Comparison of ENCODE assay signal across 8 mouse cellular contexts in genomic region chr2:74705467-74706089, GRCm38 (mm10). TPM values are rescaled to one million over a fixed set of nuclear protein-coding genes. Genes with fewer than 3 reads are reported as not detected.
DNase-seq lines count a peak whose midpoint lies in the region; ATAC-seq and TF ChIP-seq lines count a peak whose summit lies in the region.

No protein-coding gene starts in this region.

- TF ChIP-seq POLR2A in heart, adult 2 months (IDR thresholded peaks at IDR 0.05; ENCODE audit: insufficient read depth, low read depth, low read length) = no peak
- TF ChIP-seq POLR2A in limb, embryonic 14.5 days (IDR thresholded peaks at IDR 0.05; ENCODE audit: borderline replicate concordance, extremely low read depth, insufficient read depth, insufficient read length) = no peak

- no peaks in the 10 kb centered on the region for H3K79me2 ChIP-seq in heart, adult 2 months (replicated peaks; ENCODE audit: control insufficient read depth, insufficient read depth, low read length)

- H3K36me3 ChIP-seq in heart, adult 2 months (ENCODE audit: control insufficient read depth, insufficient read depth, low read length) = no peaks in the 10 kb centered on the region
- no peaks in the 10 kb centered on the region for H3K36me3 ChIP-seq in hindbrain, embryonic 12.5 days
- no peaks in the 10 kb centered on the region for H3K36me3 ChIP-seq in limb, embryonic 14.5 days (ENCODE audit: control insufficient read depth, insufficient read depth, low read length)
- no peaks in the 10 kb centered on the region for H3K36me3 ChIP-seq in stomach, embryonic 16.5 days (ENCODE audit: control insufficient read depth, insufficient read depth, low read length)

- 0 out of 2 replicates have a peak overlapping the region, but pooled peaks have one; percentile 0 for H3K4me3 ChIP-seq in heart, adult 2 months
- peak overlapping the region; percentile 36 for H3K4me3 ChIP-seq in hindbrain, embryonic 12.5 days
- peak overlapping the region; percentile 53 for H3K4me3 ChIP-seq in limb, embryonic 14.5 days (replicated peaks; ENCODE audit: low read length)
- peak overlapping the region; percentile 50 for H3K4me3 ChIP-seq in stomach, embryonic 16.5 days (replicated peaks; ENCODE audit: low read length)

- intact Hi-C loops in heart, adult 2 months (cut with DNase I) = no loop called here
- intact Hi-C loops in heart, postnatal 25 days (cut with DNase I) = no loop called here

- peak overlapping the region; percentile 44 for H3K9ac ChIP-seq in heart, adult 2 months (ENCODE audit: low read depth, low read length)
- peak overlapping the region; percentile 49; the same call in 1 of the 2 replicates for H3K9ac ChIP-seq in hindbrain, embryonic 12.5 days
- H3K9ac ChIP-seq in limb, embryonic 14.5 days (ENCODE audit: low read depth, low read length, severe bottlenecking) = peak overlapping the region; percentile 73
- peak overlapping the region; percentile 69 for H3K9ac ChIP-seq in stomach, embryonic 16.5 days (ENCODE audit: low read length)

- no peak overlapping the region for H3K27ac ChIP-seq in heart, adult 2 months
- H3K27ac ChIP-seq in hindbrain, embryonic 12.5 days = no peak overlapping the region
- peak overlapping the region; percentile 83 for H3K27ac ChIP-seq in limb, embryonic 14.5 days (replicated peaks; ENCODE audit: low read depth, low read length)
- H3K27ac ChIP-seq in stomach, embryonic 16.5 days (ENCODE audit: low read length) = no peak overlapping the region

- peak; percentile 38 to 55 for DNase-seq in heart, adult 2 months
- no peak for DNase-seq in heart, postnatal 25 days (ENCODE audit: low spot score)
- peak; percentile 88 for DNase-seq in adrenal gland, adult 2 months
- DNase-seq in limb, embryonic 14.5 days (ENCODE audit: low spot score) = no peak
- DNase-seq in cerebellum, adult 9-10 months = no peak
- DNase-seq in ovary, postnatal 14 days (ENCODE audit: low spot score) = no peak

- no peak for TF ChIP-seq CTCF in heart, adult 2 months (IDR thresholded peaks at IDR 0.05)

- ATAC-seq in hindbrain, embryonic 12.5 days (ENCODE audit: low FRiP score) = peak; percentile 19; the same call in 1 of the 2 replicates
- peak; percentile 10; the same call in 1 of the 2 replicates for ATAC-seq in limb, embryonic 14.5 days (ENCODE audit: low FRiP score, low read depth)
- ATAC-seq in stomach, embryonic 16.5 days (ENCODE audit: insufficient read depth, low FRiP score) = peak; percentile 54; the same call in 1 of the 2 replicates

- H3K27me3 ChIP-seq in heart, adult 2 months (ENCODE audit: control insufficient read depth, insufficient read depth, low read length) = peaks cover 24% of the 10 kb centered on the region
- peaks cover 89% of the 10 kb centered on the region for H3K27me3 ChIP-seq in hindbrain, embryonic 12.5 days
- H3K27me3 ChIP-seq in limb, embryonic 14.5 days (ENCODE audit: control insufficient read depth, insufficient read depth, low read length) = peaks cover 85% of the 10 kb centered on the region
- H3K27me3 ChIP-seq in stomach, embryonic 16.5 days (ENCODE audit: control insufficient read depth, insufficient read depth, low read length) = peaks cover 89% of the 10 kb centered on the region

- H3K4me2 ChIP-seq in hindbrain, embryonic 12.5 days (replicated peaks) = peak overlapping the region; percentile 60
- H3K4me2 ChIP-seq in limb, embryonic 14.5 days (replicated peaks; ENCODE audit: low read depth, low read length, severe bottlenecking) = peak overlapping the region; percentile 78
- H3K4me2 ChIP-seq in stomach, embryonic 16.5 days (ENCODE audit: low read depth, low read length) = peak overlapping the region; percentile 74

- H3K9me3 ChIP-seq in hindbrain, embryonic 12.5 days (replicated peaks) = no peaks in the 10 kb centered on the region
- no peaks in the 10 kb centered on the region for H3K9me3 ChIP-seq in limb, embryonic 14.5 days (ENCODE audit: control insufficient read depth, low read length)
- H3K9me3 ChIP-seq in stomach, embryonic 16.5 days (replicated peaks; ENCODE audit: control insufficient read depth, low read length) = no peaks in the 10 kb centered on the region

- WGBS in heart, adult 2 months = 3% methylated on average over 81 of the region's 85 CpGs
- 1% methylated on average over 62 of the region's 85 CpGs for WGBS in hindbrain, embryonic 12.5 days
- WGBS in limb, embryonic 14.5 days = under 1% methylated on average over 22 of the region's 85 CpGs
- WGBS in stomach, embryonic 16.5 days = under 1% methylated on average over 79 of the region's 85 CpGs

- TF ChIP-seq EP300 in heart, adult 2 months (IDR thresholded peaks at IDR 0.05; ENCODE audit: insufficient read depth, low read depth, low read length) = no peak

- no peaks in the 10 kb centered on the region for H3K4me1 ChIP-seq in heart, adult 2 months (ENCODE audit: control insufficient read depth, insufficient read depth, low read length)
- peaks cover 11% of the 10 kb centered on the region for H3K4me1 ChIP-seq in hindbrain, embryonic 12.5 days
- H3K4me1 ChIP-seq in limb, embryonic 14.5 days (ENCODE audit: control insufficient read depth, insufficient read depth, low read length) = peaks cover 3% of the 10 kb centered on the region; the same call in 1 of the 2 replicates
- H3K4me1 ChIP-seq in stomach, embryonic 16.5 days (ENCODE audit: control insufficient read depth, insufficient read depth, low read length) = 0 out of 2 replicates have a peak, but pooled peaks cover 3% of the 10 kb centered on the region

RNA-seq across cellular contexts. Expression of gene Hoxd8, which starts 1.2 kb away (rescaled TPM):
- 1 to 10 TPM in 1 of 2 experiments, under 1 TPM in 1; 0.61 to 1.0 TPM for total RNA-seq in heart, adult 2 months (2021)
- 0.59 and 0.61 TPM in 2 replicates for polyA plus RNA-seq in heart, adult 2 months (2012; rRNA removed)
- 1 to 10 TPM; 1.0 to 1.2 TPM for total RNA-seq in heart, postnatal 25 days (2021)
- 10 to 100 TPM; 27.9 to 34.7 TPM for total RNA-seq in adrenal gland, adult 2 months (2021)
- 19.7 and 52.7 TPM in 2 replicates for polyA plus RNA-seq in adrenal gland, adult 2 months (2012; rRNA removed)
- polyA plus RNA-seq in hindbrain, embryonic 12.5 days (2016; fragmentation: Nextera tagmentation; extraction: Ambion mirVana) = 0.14 and 0.46 TPM in 2 replicates
- polyA plus RNA-seq in limb, embryonic 14.5 days (2012; rRNA removed) = 12.7 and 13.1 TPM in 2 replicates
- 11.4 and 12.8 TPM in 2 replicates for polyA plus RNA-seq in limb, embryonic 14.5 days (2014; fragmentation: Nextera tagmentation; extraction: Ambion mirVana)
- polyA plus RNA-seq in stomach, embryonic 16.5 days (2015; fragmentation: Nextera tagmentation; extraction: Ambion mirVana) = 1.7 and 2.8 TPM in 2 replicates

RNA-seq across cellular contexts. Expression of gene Hoxd3, which starts 6.1 kb away (rescaled TPM):
- total RNA-seq in heart, adult 2 months (2021) = not detected
- 0.06 TPM in 1 of 2 replicates, not detected in the other for polyA plus RNA-seq in heart, adult 2 months (2012; rRNA removed)
- total RNA-seq in heart, postnatal 25 days (2021) = not detected
- total RNA-seq in adrenal gland, adult 2 months (2021) = 1 to 10 TPM in 1 of 2 experiments, under 1 TPM in 1; 0.62 to 1.0 TPM
- polyA plus RNA-seq in adrenal gland, adult 2 months (2012; rRNA removed) = 10.6 and 11.1 TPM in 2 replicates
- polyA plus RNA-seq in hindbrain, embryonic 12.5 days (2016; fragmentation: Nextera tagmentation; extraction: Ambion mirVana) = 69.6 and 83.5 TPM in 2 replicates
- polyA plus RNA-seq in limb, embryonic 14.5 days (2012; rRNA removed) = 2.3 and 2.8 TPM in 2 replicates
- polyA plus RNA-seq in limb, embryonic 14.5 days (2014; fragmentation: Nextera tagmentation; extraction: Ambion mirVana) = 0.59 and 0.95 TPM in 2 replicates
- polyA plus RNA-seq in stomach, embryonic 16.5 days (2015; fragmentation: Nextera tagmentation; extraction: Ambion mirVana) = 7.4 and 9.2 TPM in 2 replicates

RNA-seq across cellular contexts. Expression of gene Hoxd4, which starts 6.2 kb away (rescaled TPM):
- under 1 TPM; 0.21 to 0.45 TPM for total RNA-seq in heart, adult 2 months (2021)
- 0.53 and 1.0 TPM in 2 replicates for polyA plus RNA-seq in heart, adult 2 months (2012; rRNA removed)
- total RNA-seq in heart, postnatal 25 days (2021) = under 1 TPM; 0.42 to 0.56 TPM
- 10 to 100 TPM; 16.7 to 19.3 TPM for total RNA-seq in adrenal gland, adult 2 months (2021)
- 72.3 and 92.5 TPM in 2 replicates for polyA plus RNA-seq in adrenal gland, adult 2 months (2012; rRNA removed)
- polyA plus RNA-seq in hindbrain, embryonic 12.5 days (2016; fragmentation: Nextera tagmentation; extraction: Ambion mirVana) = 3.6 and 4.6 TPM in 2 replicates
- polyA plus RNA-seq in limb, embryonic 14.5 days (2012; rRNA removed) = 14.7 and 17.8 TPM in 2 replicates
- 0.63 and 0.73 TPM in 2 replicates for polyA plus RNA-seq in limb, embryonic 14.5 days (2014; fragmentation: Nextera tagmentation; extraction: Ambion mirVana)
- 0.29 and 0.39 TPM in 2 replicates for polyA plus RNA-seq in stomach, embryonic 16.5 days (2015; fragmentation: Nextera tagmentation; extraction: Ambion mirVana)

RNA-seq across cellular contexts. Expression of gene Hoxd9, which starts 8.1 kb away (rescaled TPM):
- under 1 TPM; 0.16 to 0.29 TPM for total RNA-seq in heart, adult 2 months (2021)
- polyA plus RNA-seq in heart, adult 2 months (2012; rRNA removed) = 0.10 and 0.12 TPM in 2 replicates
- under 1 TPM; 0.39 to 0.52 TPM for total RNA-seq in heart, postnatal 25 days (2021)
- total RNA-seq in adrenal gland, adult 2 months (2021) = 1 to 10 TPM; 3.3 to 7.8 TPM
- 6.5 and 9.0 TPM in 2 replicates for polyA plus RNA-seq in adrenal gland, adult 2 months (2012; rRNA removed)
- 0.10 TPM in 1 of 2 replicates, not detected in the other for polyA plus RNA-seq in hindbrain, embryonic 12.5 days (2016; fragmentation: Nextera tagmentation; extraction: Ambion mirVana)
- polyA plus RNA-seq in limb, embryonic 14.5 days (2012; rRNA removed) = 19.6 and 25.7 TPM in 2 replicates
- 7.6 and 8.7 TPM in 2 replicates for polyA plus RNA-seq in limb, embryonic 14.5 days (2014; fragmentation: Nextera tagmentation; extraction: Ambion mirVana)
- 0.41 and 0.53 TPM in 2 replicates for polyA plus RNA-seq in stomach, embryonic 16.5 days (2015; fragmentation: Nextera tagmentation; extraction: Ambion mirVana)

RNA-seq across cellular contexts. Expression of gene Hoxd10, which starts 13.9 kb away (rescaled TPM):
- total RNA-seq in heart, adult 2 months (2021) = not detected
- 0.09 TPM in 1 of 2 replicates, not detected in the other for polyA plus RNA-seq in heart, adult 2 months (2012; rRNA removed)
- not detected for total RNA-seq in heart, postnatal 25 days (2021)
- total RNA-seq in adrenal gland, adult 2 months (2021) = not detected
- polyA plus RNA-seq in adrenal gland, adult 2 months (2012; rRNA removed) = not detected in 2 replicates
- not detected in 2 replicates for polyA plus RNA-seq in hindbrain, embryonic 12.5 days (2016; fragmentation: Nextera tagmentation; extraction: Ambion mirVana)
- polyA plus RNA-seq in limb, embryonic 14.5 days (2012; rRNA removed) = 37.9 and 39.4 TPM in 2 replicates
- polyA plus RNA-seq in limb, embryonic 14.5 days (2014; fragmentation: Nextera tagmentation; extraction: Ambion mirVana) = 18.3 and 26.1 TPM in 2 replicates
- polyA plus RNA-seq in stomach, embryonic 16.5 days (2015; fragmentation: Nextera tagmentation; extraction: Ambion mirVana) = 0.21 TPM in 1 of 2 replicates, not detected in the other

Comparison
In these comparisons a context has a peak if more than half of its experiments do, and no peak if none do; other contexts are left out.
1. DNase-seq: peak in heart, adult 2 months (2 of 2) and adrenal gland, adult 2 months (single experiment); none in heart, postnatal 25 days (single experiment), limb, embryonic 14.5 days (single experiment), cerebellum, adult 9-10 months (single experiment) and ovary, postnatal 14 days (single experiment).
2. H3K4me3 ChIP-seq: peak in every context shown above with its lines; median percentile 53 in limb, embryonic 14.5 days; 50 in stomach, embryonic 16.5 days; 36 in hindbrain, embryonic 12.5 days; 0 in heart, adult 2 months.
3. Peak in every context shown above with its lines, with median percentiles within 50 percentile points of each other: H3K9ac ChIP-seq, ATAC-seq and H3K4me2 ChIP-seq.